Mouse (Mus musculus): Measurements from ENCODE around the gene Ercc1.

DNA sequence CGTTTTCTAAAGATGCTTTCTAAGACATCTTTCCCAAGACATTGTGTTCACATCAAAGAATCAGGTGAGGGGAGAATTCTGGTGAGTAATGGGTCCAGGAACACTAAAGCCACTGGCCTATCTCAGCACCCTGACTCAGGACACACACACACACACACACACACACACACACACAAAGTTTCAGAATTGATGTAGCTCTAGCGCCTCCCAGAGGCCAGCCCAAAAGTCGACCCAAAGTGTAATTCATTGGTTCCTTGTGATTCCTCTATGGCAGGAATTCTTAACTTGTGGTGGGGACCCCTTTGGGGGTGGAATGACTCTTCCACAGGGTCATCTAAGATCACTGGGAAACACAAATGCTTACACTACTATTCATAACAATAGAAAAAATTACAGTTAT lies 45.4 kb upstream of the Ercc1 start:
- TF ChIP-seq CTCF (IDR thresholded peaks at IDR 0.05; ENCODE audit: insufficient read depth, low read length): peak; percentile 58
- TF ChIP-seq POLR2A (IDR thresholded peaks at IDR 0.05; ENCODE audit: borderline replicate concordance, extremely low read depth, low read depth, low read length): no peak

Data from lung, adult 2 months (tissue).